Mouse (Mus musculus) embryonic facial prominence, embryonic 10.5 days (tissue): ENCODE results near the gene Gen1. TPM values are rescaled to one million over a fixed set of nuclear protein-coding genes. Genes with fewer than 3 reads are reported as not detected.

ENCODE experiments used
- DNase-seq: peaks from one replicate; pipeline ENCODE4 v3.0.0-alpha.2; 2017; ENCODE audit warnings: low spot score
- H3K27ac ChIP-seq: fragments of 300-500 bp; sonication (generic); replicated peaks from 2 replicates; pipeline ENCODE4 v1.5.1; 2016; ENCODE audit warnings: mild to moderate bottlenecking
- H3K27me3 ChIP-seq: fragments of 300-500 bp; sonication (generic); replicated peaks from 2 replicates; pipeline ENCODE4 v1.6.1; 2016; ENCODE audit warnings: low read depth, mild to moderate bottlenecking; ENCODE audit not compliant: poor library complexity, severe bottlenecking
- H3K36me3 ChIP-seq: fragments of 300-500 bp; sonication (generic); replicated peaks from 2 replicates; pipeline ENCODE4 v1.6.1; 2016; ENCODE audit warnings: mild to moderate bottlenecking, moderate library complexity
- H3K4me1 ChIP-seq: fragments of 300-500 bp; sonication (generic); 2 replicates; pipeline ENCODE4 v1.6.1; 2016
- H3K4me3 ChIP-seq: fragments of 300-500 bp; sonication (generic); 2 replicates; pipeline ENCODE4 v1.5.1; 2016; ENCODE audit warnings: mild to moderate bottlenecking, moderate library complexity
- H3K9me3 ChIP-seq: fragments of 300-500 bp; sonication (generic); 2 replicates; pipeline ENCODE4 v1.6.1; 2016; ENCODE audit warnings: mild to moderate bottlenecking
- WGBS: fragments of 180-500 bp; shearing (Covaris S2); methylation state at CpG from one replicate; pipeline ENCODE4 v1.1.7; 2016; 5-methylcytosine and 5-hydroxymethylcytosine counted together
- microRNA-seq: library from miRNA; unstranded; fragments of <30 nt; microRNA quantifications from one replicate; pipeline ENCODE4, GENCODE M21; 2017
- polyA plus RNA-seq: library from polyadenylated mRNA; unstranded; fragments of >200 nt; fragmentation: Nextera tagmentation; extraction: Ambion mirVana; gene quantifications from 2 replicates; pipeline ENCODE4 v1.2.1, GENCODE M21; 2016

Gene Gen1
- polyA plus RNA-seq, 1 experiment from 2014 or later, result 17.2 TPM

DNA sequence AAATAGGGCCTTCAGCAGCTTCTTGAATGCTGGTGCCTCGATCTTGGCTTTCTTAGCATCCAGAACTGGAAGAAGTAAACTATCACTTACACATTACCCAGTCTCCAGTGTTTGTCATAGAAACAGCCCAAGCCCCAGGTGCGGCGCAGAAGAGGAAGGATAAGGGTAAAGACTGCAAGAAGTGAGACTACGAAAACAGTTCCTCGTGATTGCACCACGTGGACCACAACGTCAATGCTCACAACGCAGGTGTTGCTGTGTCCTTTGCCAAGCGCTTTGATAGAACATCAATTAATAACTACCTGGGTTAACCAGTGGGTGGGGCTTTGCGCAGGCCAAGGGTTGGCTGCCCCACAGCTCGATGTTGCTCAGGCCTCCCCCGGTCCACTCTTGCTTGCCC, 64.9 kb downstream of the Gen1 start:
- Histone ChIP-seq H3K4me1 (peaks cover 9% of the 10 kb centered on the region), H3K4me3 (no peak overlapping the region), H3K27me3 (no peaks in the 10 kb centered on the region), H3K36me3 (no peaks in the 10 kb centered on the region), H3K9me3 (no peaks in the 10 kb centered on the region), H3K27ac (no peak overlapping the region)
- no peak for DNase-seq
- 94% methylated on average over 12 of the region's 12 CpGs for WGBS

- 41% methylated on average over 2 of the region's 2 CpGs for WGBS
- DNase-seq, result no peak
- H3K4me1 ChIP-seq, result peaks cover 9% of the 10 kb centered on the region
Measured at GRCm38 (mm10) chr12:11198551-11198950, 67.0 kb downstream of the Gen1 start.

GRCm38 (mm10) chr12:11198026-11198425, 67.6 kb downstream of the Gen1 start:
- Histone ChIP-seq H3K9me3 (no peaks in the 10 kb centered on the region), H3K27me3 (no peaks in the 10 kb centered on the region), H3K4me3 (no peak overlapping the region), H3K4me1 (peaks cover 9% of the 10 kb centered on the region), H3K36me3 (no peaks in the 10 kb centered on the region), H3K27ac (no peak overlapping the region)
- WGBS, result 32% methylated on average over 4 of the region's 4 CpGs
- peak; percentile 13 for DNase-seq

More at GRCm38 (mm10) chr12:11198551-11198950, 67.0 kb downstream of the Gen1 start:
- Histone ChIP-seq H3K9me3 (no peaks in the 10 kb centered on the region), H3K4me3 (no peak overlapping the region), H3K27ac (no peak overlapping the region), H3K27me3 (no peaks in the 10 kb centered on the region), H3K36me3 (no peaks in the 10 kb centered on the region)

DNA sequence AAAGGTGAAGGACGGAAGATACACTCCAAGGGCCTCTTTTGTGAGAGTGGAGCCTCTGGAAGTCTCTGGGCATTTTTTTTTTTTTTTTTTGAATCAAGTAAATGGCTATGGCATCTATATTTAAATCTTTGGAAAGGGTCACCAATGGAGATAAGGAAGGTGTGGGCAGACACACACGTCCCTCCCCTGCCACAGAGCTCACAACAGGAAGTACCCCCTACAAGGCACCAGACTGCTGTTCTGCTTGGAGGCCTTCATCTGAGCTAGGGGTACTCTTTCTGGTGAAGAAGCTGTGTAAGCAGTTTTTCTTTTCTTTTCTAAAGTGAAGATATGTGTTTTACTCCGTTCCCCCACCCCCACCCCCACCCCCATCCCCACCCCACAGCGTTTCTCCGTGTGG, 68.8 kb downstream of the Gen1 start:
- H3K4me3 ChIP-seq, result no peak overlapping the region
- peaks cover 9% of the 10 kb centered on the region for H3K4me1 ChIP-seq
- H3K27ac ChIP-seq, result peak overlapping the region; percentile 30; the same call in 1 of the 2 replicates
- DNase-seq, result no peak
- 42% methylated on average over 5 of the region's 5 CpGs for WGBS
- no peaks in the 10 kb centered on the region for H3K27me3 ChIP-seq
- no peaks in the 10 kb centered on the region for H3K9me3 ChIP-seq
- H3K36me3 ChIP-seq, result no peaks in the 10 kb centered on the region

DNA sequence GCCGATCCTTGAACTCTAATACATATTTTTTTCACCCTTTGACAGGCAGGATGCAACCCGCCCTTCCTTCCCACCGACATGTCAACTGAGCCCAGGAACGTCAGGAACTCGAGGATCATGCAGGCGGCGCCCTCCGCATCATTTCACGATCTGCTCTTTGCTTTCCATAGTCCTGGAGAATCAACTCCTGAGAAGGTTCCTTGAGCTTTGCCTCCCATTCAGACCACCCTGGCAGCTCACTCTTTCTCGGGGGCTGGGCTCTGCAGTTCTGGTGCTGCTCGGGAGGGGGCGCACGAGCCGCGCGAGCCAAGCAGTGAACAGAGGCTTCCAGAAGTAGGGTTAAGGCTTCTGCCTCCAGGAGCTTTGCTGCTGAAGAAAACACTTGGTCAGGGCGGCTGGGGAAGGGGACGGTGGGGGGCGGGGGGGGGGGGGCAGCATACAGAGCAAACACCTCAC, 69.4 kb downstream of the Gen1 start:
- H3K4me3 ChIP-seq, result peak overlapping the region; percentile 43; the same call in 1 of the 2 replicates
- H3K27me3 ChIP-seq, result no peaks in the 10 kb centered on the region
- H3K4me1 ChIP-seq, result peaks cover 9% of the 10 kb centered on the region
- H3K27ac ChIP-seq, result peak overlapping the region; percentile 30; the same call in 1 of the 2 replicates
- no peaks in the 10 kb centered on the region for H3K36me3 ChIP-seq
- H3K9me3 ChIP-seq, result no peaks in the 10 kb centered on the region
- 10% methylated on average over 18 of the region's 19 CpGs for WGBS
- DNase-seq, result peak; percentile 87

GRCm38 (mm10) chr12:11195031-11195430, 70.6 kb downstream of the Gen1 start:
- peaks cover 9% of the 10 kb centered on the region for H3K4me1 ChIP-seq
- no peak overlapping the region for H3K4me3 ChIP-seq
- no peaks in the 10 kb centered on the region for H3K27me3 ChIP-seq
- DNase-seq, result no peak
- no peak overlapping the region for H3K27ac ChIP-seq
- no peaks in the 10 kb centered on the region for H3K9me3 ChIP-seq
- WGBS, result 91% methylated on average over 1 of the region's 1 CpGs
- H3K36me3 ChIP-seq, result no peaks in the 10 kb centered on the region

Small RNA genes within 50 kb of the gene (microRNA-seq; reads per million reads assigned to microRNA genes)
- not detected for gene Mir7675

Other genes with a start within 250 kb of the Gen1 start
- 0.11 and 0.30 TPM in 2 replicates for gene Kcns3, start 114.7 kb downstream of the Gen1 start, polyA plus RNA-seq
- not detected in 2 replicates for gene Msgn1, start 56.8 kb downstream of the Gen1 start, polyA plus RNA-seq
- gene Smc6, start 85 bp upstream of the Gen1 start, polyA plus RNA-seq, result 134 and 135 TPM in 2 replicates
- gene Vsnl1, start 170.8 kb upstream of the Gen1 start, polyA plus RNA-seq, result 0.54 and 0.70 TPM in 2 replicates
- 0.26 and 0.36 TPM in 2 replicates for gene Rad51ap2, start 190.3 kb upstream of the Gen1 start, polyA plus RNA-seq